Mouse (Mus musculus) lung, postnatal 0 days (tissue): ENCODE data around the gene Dynlt1c.
"Not testable (repeated sequence)": the region's sequence is repeated elsewhere in the genome, so short reads cannot be mapped to it uniquely, and the experiment has no call there.

ENCODE experiments used
- CTCF ChIP-seq: IDR thresholded peaks from 2 replicates; pipeline ENCODE4 v1.5.1; 2016; ENCODE audit warnings: antibody characterized with exemption, mild to moderate bottlenecking
- EP300 ChIP-seq: IDR thresholded peaks from 2 replicates; pipeline ENCODE4 v1.6.1; 2016; ENCODE audit warnings: antibody characterized with exemption, mild to moderate bottlenecking, control low read depth

DNA sequence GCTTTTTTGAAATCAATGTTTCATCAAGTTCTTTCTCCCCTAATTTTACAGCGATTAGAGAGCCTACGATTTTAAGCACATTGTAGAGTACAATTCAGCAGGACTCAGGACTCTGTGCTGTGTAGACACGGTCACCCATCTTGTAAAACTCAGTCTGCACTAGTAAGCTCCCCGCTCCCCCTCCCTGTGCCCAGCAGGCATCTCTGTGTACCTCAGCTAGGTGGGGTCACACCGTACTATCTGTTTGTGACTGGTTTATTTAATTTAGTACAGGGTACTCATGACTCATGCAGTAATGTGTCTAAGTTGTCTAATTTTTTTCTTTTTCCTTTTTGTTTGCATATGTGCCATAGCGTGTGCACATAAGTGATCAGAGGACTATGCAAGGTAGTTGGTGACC, 31.4 kb downstream of the Dynlt1c start:
- TF ChIP-seq CTCF, EP300: not testable (repeated sequence)
